ENCODE assay signal across 12 mouse cellular contexts in genomic region chr3:88232301-88232702, GRCm38 (mm10). TPM values are rescaled to one million over a fixed set of nuclear protein-coding genes. Genes with fewer than 3 reads are reported as not detected.
DNase-seq lines count a peak whose midpoint lies in the region; ATAC-seq and TF ChIP-seq lines count a peak whose summit lies in the region.
"Had no signal": no experiment of that assay in that cellular context is flagged by ENCODE, and none has a peak within 500 bp of the region (broad histone marks: within the 10 kb centered on the region; RNA-seq: fewer than 3 reads in every experiment).

No protein-coding gene starts in this region.

- H3K4me1 ChIP-seq in forebrain, postnatal 0 days (ENCODE audit: insufficient read depth), result peaks cover 36% of the 10 kb centered on the region
- H3K4me1 ChIP-seq in neural tube, embryonic 15.5 days, result peaks cover 73% of the 10 kb centered on the region

- H3K4me2 ChIP-seq in forebrain, postnatal 0 days (ENCODE audit: low read depth), result no peak overlapping the region
- no peak overlapping the region for H3K4me2 ChIP-seq in neural tube, embryonic 15.5 days

- no peaks in the 10 kb centered on the region for H3K27me3 ChIP-seq in forebrain, postnatal 0 days (ENCODE audit: insufficient read depth, low read length)
- H3K27me3 ChIP-seq in neural tube, embryonic 15.5 days (replicated peaks), result no peaks in the 10 kb centered on the region

- peak overlapping the region; percentile 62 for H3K27ac ChIP-seq in forebrain, postnatal 0 days (ENCODE audit: low read depth, low read length)
- peak overlapping the region; percentile 98 for H3K27ac ChIP-seq in neural tube, embryonic 15.5 days (replicated peaks)
- H3K27ac ChIP-seq: macrophage had no signal

- H3K36me3 ChIP-seq in forebrain, postnatal 0 days (ENCODE audit: insufficient read depth), result peaks cover 31% of the 10 kb centered on the region
- peaks cover 21% of the 10 kb centered on the region for H3K36me3 ChIP-seq in neural tube, embryonic 15.5 days

- ATAC-seq in cerebellum, adult (ENCODE audit: insufficient number of reproducible peaks, low FRiP score, low TSS enrichment), result peak; percentile 26; the same call in 1 of the 2 replicates
- ATAC-seq in forebrain, postnatal 0 days, result peak; percentile 67
- ATAC-seq in neural tube, embryonic 15.5 days (ENCODE audit: low FRiP score), result peak; percentile 68
- ATAC-seq in erythroblast, adult 5-6 weeks (replicated peaks; ENCODE audit: low FRiP score, poor library complexity, severe bottlenecking), result no peak

- H3K4me3 ChIP-seq in forebrain, postnatal 0 days (ENCODE audit: low read depth, low read length), result no peak overlapping the region
- H3K4me3 ChIP-seq in neural tube, embryonic 15.5 days (replicated peaks), result no peak overlapping the region

- H3K9me3 ChIP-seq in forebrain, postnatal 0 days (ENCODE audit: low read length), result no peaks in the 10 kb centered on the region
- no peaks in the 10 kb centered on the region for H3K9me3 ChIP-seq in neural tube, embryonic 15.5 days (replicated peaks)

- 19% methylated on average over 7 of the region's 7 CpGs for WGBS in forebrain, postnatal 0 days
- 16% methylated on average over 7 of the region's 7 CpGs for WGBS in neural tube, embryonic 15.5 days

- no peak for DNase-seq in cerebellum, adult 9-10 months
- DNase-seq in forebrain, postnatal 0 days, result peak; percentile 76
- peak; percentile 66 to 78 for DNase-seq in layer of hippocampus, postnatal 36 days
- no peak for DNase-seq in T-cell, adult 2 months (ENCODE audit: low spot score)
- no peak for DNase-seq in lung, postnatal 14 days

- H3K9ac ChIP-seq in forebrain, postnatal 0 days, result no peak overlapping the region
- no peak overlapping the region for H3K9ac ChIP-seq in neural tube, embryonic 15.5 days (replicated peaks)

- TF ChIP-seq CTCF in forebrain, postnatal 0 days (IDR thresholded peaks at IDR 0.05; ENCODE audit: low read depth), result no peak

RNA-seq across cellular contexts. Expression of gene Rhbg, which starts 22.2 kb away (rescaled TPM):
- 0.19 TPM in 1 of 2 replicates, not detected in the other for total RNA-seq in forebrain, postnatal 0 days (2014; rRNA removed)
- polyA plus RNA-seq in forebrain, postnatal 0 days (2015; fragmentation: Nextera tagmentation; extraction: Ambion mirVana), result 0.21 and 0.25 TPM in 2 replicates
- total RNA-seq in layer of hippocampus, postnatal 36 days (2021), result not detected
- 0.78 and 0.83 TPM in 2 replicates for polyA plus RNA-seq in neural tube, embryonic 15.5 days (2015; fragmentation: Nextera tagmentation; extraction: Ambion mirVana)
- not detected in 2 replicates for total RNA-seq in erythroblast, adult 5-6 weeks (2015; ENCODE audit: low replicate concordance)
- not detected in 2 replicates for total RNA-seq in erythroblast, adult 5-6 weeks (2017; ENCODE audit: low replicate concordance)
- total RNA-seq: heart, adult 8-10 months; layer of hippocampus, postnatal 25 days had no signal
- polyA plus RNA-seq: cortical plate, adult 2 months; macrophage had no signal

RNA-seq across cellular contexts. Expression of gene Gm38392, which starts 54.7 kb away (rescaled TPM):
- 0.69 TPM in 1 of 2 replicates, not detected in the other for total RNA-seq in forebrain, postnatal 0 days (2014; rRNA removed)
- polyA plus RNA-seq in forebrain, postnatal 0 days (2015; fragmentation: Nextera tagmentation; extraction: Ambion mirVana), result 0.16 TPM in 1 of 2 replicates, not detected in the other
- under 1 TPM; 0.47 to 0.76 TPM for total RNA-seq in layer of hippocampus, postnatal 36 days (2021)
- polyA plus RNA-seq in neural tube, embryonic 15.5 days (2015; fragmentation: Nextera tagmentation; extraction: Ambion mirVana), result 0.26 TPM in 1 of 2 replicates, not detected in the other
- not detected in 2 replicates for total RNA-seq in erythroblast, adult 5-6 weeks (2015; ENCODE audit: low replicate concordance)
- total RNA-seq in erythroblast, adult 5-6 weeks (2017; ENCODE audit: low replicate concordance), result not detected in 2 replicates
- total RNA-seq: layer of hippocampus, postnatal 25 days had no signal
- polyA plus RNA-seq: cortical plate, adult 2 months; macrophage had no signal

Comparison
In these comparisons a context has a peak if more than half of its experiments do, and no peak if none do; other contexts are left out.
1. DNase-seq: peak in forebrain, postnatal 0 days (single experiment) and layer of hippocampus, postnatal 36 days (2 of 2); none in cerebellum, adult 9-10 months (single experiment), T-cell, adult 2 months (single experiment) and lung, postnatal 14 days (single experiment).